Mouse (Mus musculus) macrophage (primary cell): ENCODE data around the gene Med13l. TPM values are rescaled to one million over a fixed set of nuclear protein-coding genes. Genes with fewer than 3 reads are reported as not detected.

ENCODE experiments used
- H3K27ac ChIP-seq: fragments of 350-480 bp; formaldehyde crosslinking; 2 replicates; pipeline ENCODE4 v1.9.0; 2021
- H3K36me3 ChIP-seq: fragments of 350-480 bp; formaldehyde crosslinking; 2 replicates; pipeline ENCODE4 v1.9.0; 2021; ENCODE audit errors: inconsistent target
- H3K4me3 ChIP-seq: fragments of 350-480 bp; formaldehyde crosslinking; 2 replicates; pipeline ENCODE4 v1.9.0; 2021; ENCODE audit errors: inconsistent target
- H3K79me2 ChIP-seq: fragments of 350-480 bp; formaldehyde crosslinking; 2 replicates; pipeline ENCODE4 v1.9.0; 2021; ENCODE audit errors: inconsistent target
- WGBS: methylation state at CpG from one replicate; pipeline ENCODE4 v1.1.7; 2026; ENCODE audit warnings: inconsistent platforms; ENCODE audit not compliant: missing documents; 5-methylcytosine and 5-hydroxymethylcytosine counted together
- polyA plus RNA-seq: library from polyadenylated mRNA; stranded (reverse); fragments of 250-400 nt; gene quantifications from 3 replicates; pipeline ENCODE4 v1.2.4, GENCODE M21; 2018; ENCODE audit warnings: inconsistent platforms

The Med13l gene
- polyA plus RNA-seq, 1 experiment from 2014 or later: 10.0 TPM

GRCm38 (mm10) chr5:118563590-118563989 is 3.1 kb downstream of the Med13l start:
- Histone ChIP-seq H3K4me3 (no peak overlapping the region), H3K79me2 (peaks cover 78% of the 10 kb centered on the region), H3K27ac (no peak overlapping the region), H3K36me3 (no peaks in the 10 kb centered on the region)
- 9% methylated on average over 6 of the region's 6 CpGs for WGBS

- peaks cover 100% of the 10 kb centered on the region for H3K79me2 ChIP-seq
- 100% methylated on average over 6 of the region's 7 CpGs for WGBS
- no peak overlapping the region for H3K27ac ChIP-seq
- no peak overlapping the region for H3K4me3 ChIP-seq
- no peaks in the 10 kb centered on the region for H3K36me3 ChIP-seq
These were observed 6.9 kb downstream of the Med13l start for GRCm38 (mm10) chr5:118567395-118567794.

- Histone ChIP-seq H3K79me2 (peaks cover 100% of the 10 kb centered on the region), H3K4me3 (no peak overlapping the region), H3K27ac (no peak overlapping the region), H3K36me3 (no peaks in the 10 kb centered on the region)
- WGBS: 83% methylated on average over 3 of the region's 3 CpGs
These were observed 8.5 kb downstream of the Med13l start for GRCm38 (mm10) chr5:118569017-118569416.

GRCm38 (mm10) chr5:118569606-118570580 is 9.4 kb downstream of the Med13l start:
- Histone ChIP-seq H3K4me3 (no peak overlapping the region), H3K27ac (no peak overlapping the region), H3K79me2 (peaks cover 100% of the 10 kb centered on the region), H3K36me3 (no peaks in the 10 kb centered on the region)
- 71% methylated on average over 20 of the region's 20 CpGs for WGBS

- 69% methylated on average over 4 of the region's 4 CpGs for WGBS
- no peak overlapping the region for H3K27ac ChIP-seq
- no peak overlapping the region for H3K4me3 ChIP-seq
- H3K79me2 ChIP-seq: peaks cover 100% of the 10 kb centered on the region
- no peaks in the 10 kb centered on the region for H3K36me3 ChIP-seq
These were observed 11.0 kb downstream of the Med13l start for GRCm38 (mm10) chr5:118571504-118571903.

- H3K36me3 ChIP-seq: no peaks in the 10 kb centered on the region
- peaks cover 100% of the 10 kb centered on the region for H3K79me2 ChIP-seq
- no peak overlapping the region for H3K4me3 ChIP-seq
- H3K27ac ChIP-seq: peak overlapping the region; percentile 13; the same call in 1 of the 2 replicates
- WGBS: 15% methylated on average over 3 of the region's 3 CpGs
These were observed 13.8 kb downstream of the Med13l start for GRCm38 (mm10) chr5:118574236-118574635.

- Histone ChIP-seq H3K79me2 (peaks cover 100% of the 10 kb centered on the region), H3K27ac (no peak overlapping the region), H3K36me3 (no peaks in the 10 kb centered on the region), H3K4me3 (no peak overlapping the region)
- 55% methylated on average over 7 of the region's 7 CpGs for WGBS
These were observed 14.5 kb downstream of the Med13l start for GRCm38 (mm10) chr5:118574997-118575396.

GRCm38 (mm10) chr5:118575909-118576308 is 15.4 kb downstream of the Med13l start:
- WGBS: 87% methylated on average over 5 of the region's 6 CpGs

GRCm38 (mm10) chr5:118576731-118577130 is 16.3 kb downstream of the Med13l start:
- no peaks in the 10 kb centered on the region for H3K36me3 ChIP-seq
- H3K79me2 ChIP-seq: peaks cover 100% of the 10 kb centered on the region
- WGBS: 83% methylated on average over 3 of the region's 3 CpGs
- no peak overlapping the region for H3K27ac ChIP-seq
- H3K4me3 ChIP-seq: no peak overlapping the region

More at GRCm38 (mm10) chr5:118575909-118576308, 15.4 kb downstream of the Med13l start:
- peaks cover 100% of the 10 kb centered on the region for H3K79me2 ChIP-seq
- no peak overlapping the region for H3K27ac ChIP-seq
- no peak overlapping the region for H3K4me3 ChIP-seq
- no peaks in the 10 kb centered on the region for H3K36me3 ChIP-seq

- Histone ChIP-seq H3K36me3 (no peaks in the 10 kb centered on the region), H3K4me3 (no peak overlapping the region)
- 93% methylated on average over 4 of the region's 4 CpGs for WGBS
These were observed 24.9 kb downstream of the Med13l start for GRCm38 (mm10) chr5:118585355-118585754.

GRCm38 (mm10) chr5:118586560-118586959 is 26.1 kb downstream of the Med13l start:
- Histone ChIP-seq H3K36me3 (no peaks in the 10 kb centered on the region), H3K4me3 (no peak overlapping the region), H3K79me2 (peaks cover 100% of the 10 kb centered on the region), H3K27ac (no peak overlapping the region)
- WGBS: 89% methylated on average over 6 of the region's 6 CpGs

More at GRCm38 (mm10) chr5:118585355-118585754, 24.9 kb downstream of the Med13l start:
- Histone ChIP-seq H3K27ac (no peak overlapping the region), H3K79me2 (peaks cover 100% of the 10 kb centered on the region)

GRCm38 (mm10) chr5:118588381-118588925 is 28.0 kb downstream of the Med13l start:
- WGBS: 84% methylated on average over 6 of the region's 6 CpGs
- Histone ChIP-seq H3K4me3 (no peak overlapping the region), H3K36me3 (no peaks in the 10 kb centered on the region), H3K79me2 (peaks cover 100% of the 10 kb centered on the region), H3K27ac (no peak overlapping the region)

- Histone ChIP-seq H3K4me3 (no peak overlapping the region), H3K27ac (no peak overlapping the region), H3K79me2 (peaks cover 100% of the 10 kb centered on the region), H3K36me3 (no peaks in the 10 kb centered on the region)
- 70% methylated on average over 10 of the region's 11 CpGs for WGBS
These were observed 28.9 kb downstream of the Med13l start for GRCm38 (mm10) chr5:118589186-118589892.

GRCm38 (mm10) chr5:118590868-118591267 is 30.4 kb downstream of the Med13l start:
- 25% methylated on average over 6 of the region's 6 CpGs for WGBS
- H3K79me2 ChIP-seq: peaks cover 100% of the 10 kb centered on the region
- H3K27ac ChIP-seq: no peak overlapping the region
- no peaks in the 10 kb centered on the region for H3K36me3 ChIP-seq
- no peak overlapping the region for H3K4me3 ChIP-seq
